Mouse (Mus musculus) liver, embryonic 14.5 days (tissue): ENCODE results near the gene Hsd17b13. TPM values are rescaled to one million over a fixed set of nuclear protein-coding genes. Genes with fewer than 3 reads are reported as not detected.
"Not testable (repeated sequence)": the region's sequence is repeated elsewhere in the genome, so short reads cannot be mapped to it uniquely, and the experiment has no call there.

Experiments used
- ATAC-seq: fragments of 200-750 bp; cut with Nextera tagmentation; 2 replicates; pipeline ENCODE4 v1.8.0; 2017; ENCODE audit warnings: moderate number of reproducible peaks, mild to moderate bottlenecking, moderate library complexity; ENCODE audit not compliant: insufficient read depth
- DNase-seq, 3 experiments: peaks; one replicate each; pipeline ENCODE4 v3.0.0-alpha.2; 2012 to 2013; ENCODE audit warnings: low read depth in 3 of 3, low spot score in 3 of 3
- H3K27ac ChIP-seq: fragments of 300-500 bp; sonication (generic); 2 replicates; pipeline ENCODE4 v1.5.1; 2014; ENCODE audit warnings: moderate library complexity, mild to moderate bottlenecking, control low read depth, inconsistent platforms
- H3K27me3 ChIP-seq: fragments of 300-500 bp; sonication (generic); 2 replicates; pipeline ENCODE4 v1.6.1; 2014; ENCODE audit warnings: mild to moderate bottlenecking, low read length, moderate library complexity; ENCODE audit not compliant: control insufficient read depth, insufficient read depth
- H3K36me3 ChIP-seq: fragments of 300-500 bp; sonication (generic); replicated peaks from 2 replicates; pipeline ENCODE4 v1.6.1; 2014; ENCODE audit warnings: low read depth; ENCODE audit not compliant: control insufficient read depth, insufficient read depth
- H3K4me1 ChIP-seq, 2 experiments: fragments of 200-500 bp in 1 of 2; fragments of 300-500 bp in 1 of 2; sonication (generic) in 1 of 2; replicated peaks; 2 replicates each; pipeline ENCODE4 v1.6.1; 2012 to 2014; ENCODE audit warnings: antibody characterized with exemption in 1 of 2, inconsistent platforms in 1 of 2, low read length in 1 of 2; ENCODE audit not compliant: control insufficient read depth in 2 of 2, insufficient read depth in 2 of 2
- H3K4me2 ChIP-seq: fragments of 300-500 bp; sonication (generic); 2 replicates; pipeline ENCODE4 v1.6.1; 2014; ENCODE audit warnings: low read depth, mild to moderate bottlenecking, control low read depth, moderate library complexity
- H3K4me3 ChIP-seq, 2 experiments: fragments of 200-500 bp in 1 of 2; fragments of 300-500 bp in 1 of 2; sonication (generic) in 1 of 2; 2 replicates each; pipeline ENCODE4 v1.5.1; 2012 to 2014; ENCODE audit warnings: low read depth in 2 of 2, low read length in 2 of 2, mild to moderate bottlenecking in 2 of 2, control low read depth in 1 of 2, inconsistent platforms in 1 of 2, moderate library complexity in 1 of 2; ENCODE audit not compliant: insufficient read depth in 1 of 2
- H3K9ac ChIP-seq: fragments of 300-500 bp; sonication (generic); replicated peaks from 2 replicates; pipeline ENCODE4 v1.6.1; 2014; ENCODE audit warnings: mild to moderate bottlenecking, control low read depth, moderate library complexity
- H3K9me3 ChIP-seq: fragments of 300-500 bp; sonication (generic); 2 replicates; pipeline ENCODE4 v1.6.1; 2016; ENCODE audit warnings: low read length, mixed read lengths; ENCODE audit not compliant: control insufficient read depth
- CTCF ChIP-seq: IDR thresholded peaks from 2 replicates; pipeline ENCODE4 v1.5.1; 2016; ENCODE audit warnings: antibody characterized with exemption, low read depth, control low read depth
- EP300 ChIP-seq: IDR thresholded peaks from 2 replicates; pipeline ENCODE4 v1.6.1; 2016; ENCODE audit warnings: antibody characterized with exemption, low read depth
- WGBS: fragments of 180-500 bp; shearing (Covaris S2); extraction: QIAGEN DNeasy Blood & Tissue Kit; methylation state at CpG from one replicate; pipeline ENCODE4 v1.1.7; 2014; ENCODE audit not compliant: insufficient replicate concordance; 5-methylcytosine and 5-hydroxymethylcytosine counted together
- polyA plus RNA-seq, 2 experiments: library from polyadenylated mRNA; depleted of rRNA in 1 of 2; stranded (reverse) in 1 of 2; unstranded in 1 of 2; fragments of >200 nt; fragmentation: Nextera tagmentation in 1 of 2; extraction: Ambion mirVana in 1 of 2; gene quantifications; 2 replicates each; pipeline versions ENCODE4 v1.2.1 to v1.2.3; 2012 to 2014

Gene Hsd17b13
- polyA plus RNA-seq, 2 experiments: 5.3 to 10.9 TPM

- 20% methylated on average over 19 of the region's 19 CpGs for WGBS
- no peak for TF ChIP-seq CTCF
- no peaks in the 10 kb centered on the region for H3K36me3 ChIP-seq
- H3K27me3 ChIP-seq: no peaks in the 10 kb centered on the region
- ATAC-seq: no peak
- DNase-seq: no peak
- H3K4me1 ChIP-seq: no peaks in the 10 kb centered on the region
- no peak overlapping the region for H3K27ac ChIP-seq
- H3K4me2 ChIP-seq: peak overlapping the region; percentile 6; the same call in 1 of the 2 replicates
- no peaks in the 10 kb centered on the region for H3K9me3 ChIP-seq
- no peak overlapping the region for H3K4me3 ChIP-seq
- no peak overlapping the region for H3K9ac ChIP-seq
These were observed 4.8 kb downstream of the Hsd17b13 start for GRCm38 (mm10) chr5:103972379-103972778.

- no peaks in the 10 kb centered on the region for H3K27me3 ChIP-seq
- no peak overlapping the region for H3K27ac ChIP-seq
- no peak for ATAC-seq
- H3K4me2 ChIP-seq: no peak overlapping the region
- WGBS: 28% methylated on average over 5 of the region's 5 CpGs
- no peak overlapping the region for H3K9ac ChIP-seq
- no peaks in the 10 kb centered on the region for H3K9me3 ChIP-seq
- H3K36me3 ChIP-seq: no peaks in the 10 kb centered on the region
- TF ChIP-seq CTCF (no peak), EP300 (no peak)
- H3K4me3 ChIP-seq: no peak overlapping the region
- H3K4me1 ChIP-seq: no peaks in the 10 kb centered on the region
- DNase-seq: no peak
These were observed 6.2 kb downstream of the Hsd17b13 start for GRCm38 (mm10) chr5:103971051-103971450.

- TF ChIP-seq EP300 (no peak), CTCF (no peak)
- Histone ChIP-seq H3K27ac (no peak overlapping the region), H3K27me3 (no peaks in the 10 kb centered on the region), H3K36me3 (no peaks in the 10 kb centered on the region), H3K4me2 (no peak overlapping the region), H3K9ac (no peak overlapping the region), H3K9me3 (no peaks in the 10 kb centered on the region), H3K4me3 (no peak overlapping the region), H3K4me1 (no peaks in the 10 kb centered on the region)
- ATAC-seq (no peak), DNase-seq (no peak)
- 62% methylated on average over 1 of the region's 1 CpGs for WGBS
These were observed 14.2 kb downstream of the Hsd17b13 start for GRCm38 (mm10) chr5:103962935-103963429.

GRCm38 (mm10) chr5:103954638-103955037 is 22.6 kb downstream of the Hsd17b13 start:
- H3K9ac ChIP-seq: no peak overlapping the region
- no peaks in the 10 kb centered on the region for H3K36me3 ChIP-seq
- no peak overlapping the region for H3K27ac ChIP-seq
- DNase-seq (no peak), ATAC-seq (no peak)
- H3K9me3 ChIP-seq: no peaks in the 10 kb centered on the region
- no peak overlapping the region for H3K4me3 ChIP-seq
- TF ChIP-seq CTCF (no peak), EP300 (no peak)
- H3K4me1 ChIP-seq: no peaks in the 10 kb centered on the region
- 49% methylated on average over 5 of the region's 5 CpGs for WGBS
- H3K27me3 ChIP-seq: no peaks in the 10 kb centered on the region
- H3K4me2 ChIP-seq: no peak overlapping the region

GRCm38 (mm10) chr5:103953135-103954083 is 23.8 kb downstream of the Hsd17b13 start:
- DNase-seq (no peak), ATAC-seq (no peak)
- H3K9ac ChIP-seq: no peak overlapping the region
- TF ChIP-seq EP300: no peak
- no peak for TF ChIP-seq CTCF
- WGBS: 68% methylated on average over 10 of the region's 10 CpGs
- no peaks in the 10 kb centered on the region for H3K9me3 ChIP-seq
- no peaks in the 10 kb centered on the region for H3K27me3 ChIP-seq
- no peak overlapping the region for H3K27ac ChIP-seq
- no peak overlapping the region for H3K4me2 ChIP-seq
- no peaks in the 10 kb centered on the region for H3K36me3 ChIP-seq
- H3K4me1 ChIP-seq: no peaks in the 10 kb centered on the region
- H3K4me3 ChIP-seq: no peak overlapping the region

- H3K4me2 ChIP-seq, DNase-seq, H3K9me3 ChIP-seq, ATAC-seq, H3K4me3 ChIP-seq, H3K36me3 ChIP-seq, H3K4me1 ChIP-seq, H3K27me3 ChIP-seq, H3K27ac ChIP-seq, H3K9ac ChIP-seq: not testable (repeated sequence)
- WGBS: 77% methylated on average over 15 of the region's 15 CpGs
These were observed 27.1 kb downstream of the Hsd17b13 start for GRCm38 (mm10) chr5:103950138-103950537.
